Mouse (Mus musculus) embryo, embryonic 10.5 days (tissue): ENCODE measurements at regions not wholly inside any gene's neighbourhood (a gene's known extent, or its start where the extent isn't known, plus 50 kb on each side); places are given as distances from the start of the nearest gene placed in this dataset.

Experiments
- DNase-seq: peaks from one replicate; pipeline ENCODE4 v3.0.0-alpha.2; 2015; ENCODE audit warnings: low spot score

GRCm38 (mm10) chr14:36623036-36623435 lies 345.5 kb downstream of the Ccser2 start:
- no peak for DNase-seq

- DNase-seq, result no peak
These were observed 350.0 kb downstream of the Ccser2 start for GRCm38 (mm10) chr14:36618459-36619085.

GRCm38 (mm10) chr14:36617987-36618386 lies 350.6 kb downstream of the Ccser2 start:
- no peak for DNase-seq

GRCm38 (mm10) chr14:36614926-36615325 lies 353.7 kb downstream of the Ccser2 start:
- no peak for DNase-seq

GRCm38 (mm10) chr14:36612860-36613259 lies 355.7 kb downstream of the Ccser2 start:
- DNase-seq, result no peak

GRCm38 (mm10) chr14:36584065-36584635 lies 384.4 kb downstream of the Ccser2 start:
- peak; percentile 60 for DNase-seq

- peak; percentile 9 for DNase-seq
These were observed 385.1 kb downstream of the Ccser2 start for GRCm38 (mm10) chr14:36583338-36584064.

- DNase-seq, result peak; percentile 26
These were observed 405.2 kb downstream of the Ccser2 start for GRCm38 (mm10) chr14:36563229-36563865.

GRCm38 (mm10) chr14:36537402-36537801 lies 431.2 kb downstream of the Ccser2 start:
- no peak for DNase-seq

GRCm38 (mm10) chr14:36527310-36527709 lies 432.6 kb downstream of the 4930474N05Rik start:
- no peak for DNase-seq

GRCm38 (mm10) chr14:36525591-36526037 lies 430.9 kb downstream of the 4930474N05Rik start:
- no peak for DNase-seq

GRCm38 (mm10) chr14:36502076-36502994 lies 407.6 kb downstream of the 4930474N05Rik start:
- DNase-seq, result no peak

- DNase-seq, result no peak
These were observed 404.6 kb downstream of the 4930474N05Rik start for GRCm38 (mm10) chr14:36499323-36499722.

GRCm38 (mm10) chr14:36485499-36485898 lies 390.8 kb downstream of the 4930474N05Rik start:
- DNase-seq, result no peak

GRCm38 (mm10) chr14:36471617-36472016 lies 376.9 kb downstream of the 4930474N05Rik start:
- no peak for DNase-seq

GRCm38 (mm10) chr14:36470362-36470761 lies 375.6 kb downstream of the 4930474N05Rik start:
- DNase-seq, result no peak

- no peak for DNase-seq
These were observed 358.3 kb downstream of the 4930474N05Rik start for GRCm38 (mm10) chr14:36453049-36453448.

GRCm38 (mm10) chr14:36450126-36450525 lies 355.4 kb downstream of the 4930474N05Rik start:
- DNase-seq, result no peak

- peak; percentile 23 for DNase-seq
These were observed 320.0 kb downstream of the 4930474N05Rik start for GRCm38 (mm10) chr14:36414656-36415273.

GRCm38 (mm10) chr14:36414180-36414579 lies 319.5 kb downstream of the 4930474N05Rik start:
- no peak for DNase-seq
